Mouse (Mus musculus) adipocyte (in vitro differentiated cells): ENCODE data around the gene Ralgds.

Experiments used
- DNase-seq: peaks from one replicate; pipeline ENCODE4 v3.0.0-alpha.2; 2016; ENCODE audit warnings: low spot score

Gene Ralgds

DNA sequence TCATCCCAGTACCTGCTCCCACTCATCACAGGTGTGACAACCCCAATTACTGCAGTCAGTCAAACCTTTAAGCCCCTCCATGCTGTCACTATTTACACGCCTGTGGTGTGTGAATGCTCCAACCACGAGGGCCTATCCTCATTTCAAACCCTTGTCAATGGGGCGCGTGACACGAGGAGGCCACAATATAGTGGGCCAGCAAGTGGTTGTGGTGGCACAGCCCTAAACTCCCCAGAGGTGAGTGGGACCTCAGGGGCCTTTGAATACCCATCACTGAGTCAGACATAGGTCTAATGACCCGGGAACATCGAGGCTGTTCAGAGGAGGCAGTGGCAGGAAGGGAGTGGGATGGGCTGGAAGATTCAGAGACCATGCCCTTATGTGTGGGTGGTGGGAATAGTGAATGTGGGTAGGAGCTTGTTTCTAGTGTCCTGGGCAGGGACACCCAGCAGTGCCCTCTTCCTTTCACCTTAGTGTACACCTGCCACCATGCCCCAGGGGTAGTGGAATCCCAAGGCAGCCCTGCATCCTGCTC, 21.0 kb downstream of the Ralgds start:
- no peak for DNase-seq

DNA sequence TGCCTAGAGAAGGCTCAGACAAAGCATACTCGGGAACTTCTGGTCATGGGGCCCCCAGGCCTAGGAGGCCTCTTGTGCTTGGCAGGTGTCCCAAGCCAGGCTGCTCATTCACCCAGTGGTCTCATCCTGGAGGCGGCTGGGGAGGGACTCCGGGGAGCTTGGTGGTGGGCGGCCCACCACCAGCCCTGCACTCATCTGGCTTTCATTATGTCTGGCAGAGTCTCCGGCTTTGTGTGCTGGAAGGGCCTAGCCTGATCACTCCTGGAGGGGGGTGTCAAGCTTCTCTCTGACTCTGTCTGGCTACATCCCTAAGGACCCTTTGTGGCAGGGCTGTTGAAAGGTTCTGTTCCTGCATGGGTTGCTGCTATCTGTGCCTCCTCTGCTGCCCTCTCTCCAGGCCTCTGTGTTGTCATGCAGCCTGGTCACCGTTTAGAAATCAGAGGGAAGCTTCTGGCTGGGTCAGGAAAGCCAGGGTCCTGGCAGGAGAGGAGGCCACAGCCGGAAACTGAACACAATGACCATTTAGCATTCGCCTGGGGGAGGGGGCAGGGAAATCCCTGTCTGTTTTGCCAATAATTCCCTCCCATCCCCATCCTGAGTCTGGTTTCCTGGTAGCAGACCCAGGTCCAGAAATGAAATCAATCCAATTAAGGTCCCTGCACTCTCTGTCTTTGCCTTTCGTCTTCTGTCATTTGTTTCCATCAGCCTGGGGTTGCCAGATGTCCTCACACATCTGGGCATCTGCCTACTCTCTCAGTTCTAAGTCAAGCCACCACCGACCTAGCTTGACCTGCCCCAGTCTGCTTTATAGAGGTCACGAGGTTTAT, 21.7 kb downstream of the Ralgds start:
- peak; percentile 62 for DNase-seq

DNA sequence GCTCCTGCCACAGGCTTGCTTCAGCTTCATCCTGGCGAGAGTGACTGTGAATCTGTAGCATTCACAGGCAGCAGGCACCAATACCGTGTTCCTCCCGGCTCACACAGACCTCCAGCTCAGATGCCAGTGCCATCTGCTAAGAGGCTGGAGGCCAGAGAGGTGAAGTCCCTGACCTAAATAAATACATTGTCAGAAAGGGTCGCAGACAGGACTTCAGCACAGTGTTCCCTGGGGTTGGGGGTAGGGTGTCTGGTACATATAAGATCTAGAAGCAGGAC, 22.3 kb downstream of the Ralgds start:
- DNase-seq: no peak

DNA sequence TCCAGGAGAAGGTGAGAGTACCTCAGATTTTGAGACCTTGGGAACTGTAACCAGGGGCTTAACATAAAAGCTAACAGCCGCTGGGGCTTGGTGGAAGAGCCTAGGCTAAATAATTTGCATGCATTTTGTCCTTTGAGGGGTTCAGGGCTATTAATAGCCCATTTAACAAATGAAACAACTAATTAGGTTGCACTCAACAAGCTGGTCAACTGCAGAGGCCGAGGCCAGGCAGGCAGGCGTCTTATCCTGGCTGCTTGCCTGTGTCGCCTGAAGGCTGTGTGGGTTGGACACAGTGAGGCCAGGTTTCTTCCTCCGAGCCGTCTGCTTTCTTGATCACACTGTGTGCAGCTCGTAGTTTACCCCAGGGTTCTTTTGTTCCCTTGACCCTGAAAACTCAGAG, 22.7 kb downstream of the Ralgds start:
- DNase-seq: no peak

GRCm38 (mm10) chr2:28536166-28536565, 23.2 kb downstream of the Ralgds start:
- DNase-seq: no peak

- no peak for DNase-seq
Observed at GRCm38 (mm10) chr2:28536766-28537633, 24.1 kb downstream of the Ralgds start.

DNA sequence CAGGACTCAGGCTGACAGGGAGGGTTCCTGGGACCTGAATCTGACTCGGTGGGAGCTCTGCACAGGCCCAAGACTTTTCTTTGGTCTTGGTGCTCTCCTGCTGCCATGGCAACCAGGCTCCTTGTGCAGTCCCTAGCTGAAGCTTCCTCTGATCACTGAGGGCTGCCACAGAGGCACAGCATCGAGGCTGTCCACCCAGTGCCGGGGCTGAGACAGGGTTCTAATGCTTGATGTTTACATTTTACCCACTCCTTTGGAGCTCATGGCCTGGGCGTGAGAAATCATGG, 24.7 kb downstream of the Ralgds start:
- DNase-seq: no peak

- peak; percentile 59 for DNase-seq
Observed at GRCm38 (mm10) chr2:28537995-28538816, 25.3 kb downstream of the Ralgds start.

GRCm38 (mm10) chr2:28538817-28539128, 25.8 kb downstream of the Ralgds start:
- peak; percentile 81 for DNase-seq

DNA sequence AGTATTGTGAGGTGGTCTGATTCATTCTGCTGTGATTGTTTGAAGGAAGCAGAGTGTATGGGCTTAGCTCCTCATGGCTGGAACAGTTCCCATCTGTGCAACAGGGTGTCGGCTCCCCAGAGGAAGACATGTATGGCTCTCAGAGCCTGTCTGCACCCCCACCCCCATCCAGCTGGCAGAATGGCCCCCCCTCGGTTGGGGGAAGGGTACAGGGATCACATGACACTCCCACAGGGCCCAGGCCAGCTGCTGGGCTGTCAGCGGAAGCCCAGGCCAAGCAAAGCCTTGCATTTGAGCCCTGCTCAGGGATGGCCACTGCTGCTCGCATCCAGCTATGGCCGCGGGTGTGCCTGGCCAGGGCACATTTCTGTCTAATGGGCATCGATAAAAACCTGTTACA, 26.3 kb downstream of the Ralgds start:
- DNase-seq: peak; percentile 83

- no peak for DNase-seq
Observed at GRCm38 (mm10) chr2:28539949-28540348, 27.0 kb downstream of the Ralgds start.

GRCm38 (mm10) chr2:28540587-28541227, 27.8 kb downstream of the Ralgds start:
- DNase-seq: no peak

- DNase-seq: peak; percentile 48
Observed at GRCm38 (mm10) chr2:28543894-28544293, 31.0 kb downstream of the Ralgds start.

- DNase-seq: no peak
Observed at GRCm38 (mm10) chr2:28545976-28546375, 33.1 kb downstream of the Ralgds start.

DNA sequence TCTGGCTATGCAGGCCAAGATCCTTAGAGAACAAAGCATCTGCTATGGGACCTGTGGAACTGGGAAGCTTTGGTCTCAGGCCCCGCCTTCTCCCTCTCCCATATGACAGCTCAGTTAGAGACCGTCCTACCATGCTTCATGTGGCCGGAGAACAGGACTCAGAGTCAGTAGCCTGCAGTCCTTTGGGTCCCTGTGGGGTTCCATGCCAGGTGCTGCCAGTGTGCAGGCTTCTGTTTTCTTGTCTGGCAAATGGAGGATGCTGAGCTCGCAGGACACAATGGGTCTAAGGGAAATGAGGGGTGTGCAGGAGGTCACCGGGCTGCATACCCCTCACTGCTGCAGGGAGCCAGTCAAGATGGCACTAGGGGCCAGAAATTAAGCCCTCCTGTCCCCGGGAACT, 33.6 kb downstream of the Ralgds start:
- no peak for DNase-seq

DNA sequence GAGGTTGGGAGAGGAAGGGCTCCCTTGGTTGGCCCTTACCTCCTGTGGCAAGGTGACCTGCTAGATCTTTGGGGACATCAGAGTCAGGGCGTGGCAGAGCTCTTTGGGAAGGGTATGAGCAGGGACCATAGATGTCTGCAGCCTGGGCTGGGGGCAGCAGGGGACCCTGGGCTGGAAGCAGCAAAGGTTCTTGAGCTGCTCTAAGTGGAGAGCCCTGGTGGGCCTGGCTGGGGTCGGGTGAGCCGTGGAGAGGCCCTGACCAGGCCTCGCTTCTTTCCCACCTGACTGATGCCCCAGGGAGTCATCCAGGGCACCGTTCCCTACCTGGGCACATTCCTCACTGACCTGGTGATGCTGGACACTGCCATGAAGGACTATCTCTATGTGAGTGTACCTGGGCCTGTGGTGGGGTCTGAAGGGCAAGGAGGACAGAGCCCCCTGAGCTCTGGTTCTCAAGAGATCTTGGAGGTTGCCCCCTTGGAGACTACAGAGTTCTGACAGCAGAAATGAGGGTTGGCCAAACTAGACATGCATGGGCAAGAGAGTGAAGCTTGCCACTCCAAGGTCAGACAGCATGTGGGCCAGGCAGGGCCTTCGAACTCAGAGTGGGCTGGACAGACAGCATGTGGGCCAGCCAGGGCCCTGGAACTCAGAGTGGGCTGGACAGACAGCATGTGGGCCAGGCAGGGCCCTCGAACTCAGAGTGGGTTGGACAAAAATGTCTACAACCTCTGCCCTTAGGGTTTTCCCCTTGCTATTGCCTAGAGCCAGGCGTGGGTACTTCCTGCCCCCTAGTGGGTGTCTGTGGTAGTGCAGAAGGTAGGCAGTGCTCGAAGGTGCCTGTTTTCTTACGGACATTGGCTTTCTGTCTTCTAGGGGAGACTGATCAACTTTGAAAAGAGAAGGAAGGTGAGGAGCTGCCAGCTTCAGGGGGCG, 34.6 kb downstream of the Ralgds start:
- peak; percentile 80 for DNase-seq

- no peak for DNase-seq
Observed at GRCm38 (mm10) chr2:28549157-28549556, 36.2 kb downstream of the Ralgds start.

GRCm38 (mm10) chr2:28552301-28552700, 39.4 kb downstream of the Ralgds start:
- DNase-seq: no peak

GRCm38 (mm10) chr2:28557452-28557851, 44.5 kb downstream of the Ralgds start:
- no peak for DNase-seq

- no peak for DNase-seq
Observed at GRCm38 (mm10) chr2:28563303-28563702, 50.4 kb downstream of the Ralgds start, which contains the start of gene Cel. Cel (minus strand) TSS chr2:28563403.

DNA sequence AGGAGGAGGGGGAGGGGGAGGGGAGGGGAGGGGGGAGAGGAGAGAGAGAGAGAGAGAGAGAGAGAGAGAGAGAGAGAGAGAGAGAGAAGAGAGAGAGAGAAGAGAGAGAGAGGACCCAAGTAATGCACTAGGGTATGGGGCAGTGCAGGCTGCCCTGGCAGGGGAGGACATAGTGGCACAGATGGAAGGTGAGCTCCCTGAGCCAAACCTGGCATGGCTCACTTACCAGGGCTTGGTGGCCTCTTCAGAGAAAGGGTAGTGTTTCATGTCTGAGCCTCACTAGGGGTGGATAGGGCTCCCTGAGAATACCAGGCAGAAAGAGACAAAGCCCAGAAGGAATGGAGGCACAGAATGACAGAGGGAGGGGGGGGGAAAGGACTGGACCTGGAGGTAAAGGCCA, 50.9 kb downstream of the Ralgds start:
- no peak for DNase-seq
